Mouse (Mus musculus): ENCODE measurements around the gene Ccdc186.

DNA sequence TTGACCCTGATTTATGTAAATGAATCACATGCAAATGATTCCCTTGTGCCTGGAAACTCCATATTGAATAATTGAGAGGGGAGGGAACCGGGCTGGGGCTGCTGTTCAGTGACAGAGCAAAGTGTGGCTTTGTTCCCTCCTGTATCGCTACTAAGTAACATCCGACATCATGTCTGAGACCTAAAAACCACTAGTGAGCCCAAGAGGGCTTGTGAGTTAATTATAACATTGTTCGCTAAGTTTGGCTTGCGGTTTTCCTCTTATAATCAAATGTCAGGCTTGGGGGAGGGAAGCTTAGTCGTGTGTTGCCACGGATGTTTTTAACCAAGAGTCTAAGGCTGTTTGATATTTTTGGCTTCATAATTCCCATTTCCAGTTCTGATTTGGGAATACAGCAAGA is 49.8 kb downstream of the Ccdc186 start:
- TF ChIP-seq CTCF (conservative IDR thresholded peaks at IDR 0.05 in 1 of 2, IDR thresholded peaks at IDR 0.05 in 1 of 2; ENCODE audit: low read depth in 2 of 2, low read length in 2 of 2) = no peak
- no peak for TF ChIP-seq POLR2A (IDR thresholded peaks at IDR 0.05; ENCODE audit: low read depth, low read length)
- no peak for TF ChIP-seq EP300 (IDR thresholded peaks at IDR 0.05; ENCODE audit: low read length)
- no peak for TF ChIP-seq ZKSCAN1 (IDR thresholded peaks at IDR 0.05; ENCODE audit: borderline replicate concordance, low read depth, low read length)
- no peak for TF ChIP-seq MAX (IDR thresholded peaks at IDR 0.05; ENCODE audit: low read length)
- no peak for TF ChIP-seq ZC3H11A (IDR thresholded peaks at IDR 0.05; ENCODE audit: low read depth, low read length)
- TF ChIP-seq ELF1 (IDR thresholded peaks at IDR 0.05; ENCODE audit: low read depth, low read length) = no peak
- peak; percentile 72 for TF ChIP-seq MEF2A (IDR thresholded peaks at IDR 0.05; ENCODE audit: borderline replicate concordance, low read depth, low read length)
- no peak for TF ChIP-seq USF2 (conservative IDR thresholded peaks at IDR 0.05; ENCODE audit: low read depth, low read length)
- no peak for TF ChIP-seq TCF12 (IDR thresholded peaks at IDR 0.05; ENCODE audit: low read depth, low read length)
- TF ChIP-seq ETS1 (conservative IDR thresholded peaks at IDR 0.05; ENCODE audit: low read depth, low read length) = no peak
- TF ChIP-seq ZNF384 (IDR thresholded peaks at IDR 0.05; ENCODE audit: low read depth, low read length) = no peak
- peak; percentile 37; the same call in 1 of the 2 replicates for TF ChIP-seq BHLHE40 (IDR thresholded peaks at IDR 0.05; ENCODE audit: low read depth, low read length)

All from CH12.LX (cell line).